Mouse (Mus musculus): ENCODE measurements around the gene Adcy1. TPM values are rescaled to one million over a fixed set of nuclear protein-coding genes. Genes with fewer than 3 reads are reported as not detected.

Gene Adcy1
- polyA plus RNA-seq, 1 experiment from 2014 or later, result 2.2 TPM

- Histone ChIP-seq H3K36me3 (ENCODE audit: control insufficient read depth, insufficient read depth, low read length) (no peaks in the 10 kb centered on the region), H3K27me3 (ENCODE audit: control insufficient read depth, insufficient read depth, low read length) (no peaks in the 10 kb centered on the region), H3K4me1 (ENCODE audit: control insufficient read depth, insufficient read depth, low read length) (0 out of 2 replicates have a peak, but pooled peaks cover under 1% of the 10 kb centered on the region), H3K27ac (ENCODE audit: low read depth, low read length) (no peak overlapping the region), H3K9ac (ENCODE audit: low read length) (no peak overlapping the region), H3K4me2 (no peak overlapping the region), H3K9me3 (ENCODE audit: control insufficient read depth, low read length) (no peaks in the 10 kb centered on the region), H3K4me3 (ENCODE audit: low read depth, low read length) (no peak overlapping the region)
- DNase-seq (ENCODE audit: low spot score, missing footprints), result peak; percentile 73
- ATAC-seq (ENCODE audit: low FRiP score), result no peak
- WGBS, result 78% methylated on average over 4 of the region's 4 CpGs
Observed at GRCm38 (mm10) chr11:7113046-7113445, 49.8 kb downstream of the Adcy1 start.

GRCm38 (mm10) chr11:7113687-7114086, 50.4 kb downstream of the Adcy1 start:
- WGBS, result 51% methylated on average over 6 of the region's 6 CpGs
- Histone ChIP-seq H3K9me3 (ENCODE audit: control insufficient read depth, low read length) (no peaks in the 10 kb centered on the region), H3K27ac (ENCODE audit: low read depth, low read length) (no peak overlapping the region), H3K9ac (ENCODE audit: low read length) (no peak overlapping the region), H3K4me3 (ENCODE audit: low read depth, low read length) (no peak overlapping the region), H3K36me3 (ENCODE audit: control insufficient read depth, insufficient read depth, low read length) (no peaks in the 10 kb centered on the region), H3K4me1 (ENCODE audit: control insufficient read depth, insufficient read depth, low read length) (0 out of 2 replicates have a peak, but pooled peaks cover 4% of the 10 kb centered on the region), H3K27me3 (ENCODE audit: control insufficient read depth, insufficient read depth, low read length) (no peaks in the 10 kb centered on the region), H3K4me2 (no peak overlapping the region)
- ATAC-seq (ENCODE audit: low FRiP score) (no peak), DNase-seq (ENCODE audit: low spot score, missing footprints) (peak; percentile 67)

- Histone ChIP-seq H3K27me3 (ENCODE audit: control insufficient read depth, insufficient read depth, low read length) (no peaks in the 10 kb centered on the region), H3K9ac (ENCODE audit: low read length) (no peak overlapping the region), H3K36me3 (ENCODE audit: control insufficient read depth, insufficient read depth, low read length) (no peaks in the 10 kb centered on the region), H3K4me2 (no peak overlapping the region), H3K9me3 (ENCODE audit: control insufficient read depth, low read length) (no peaks in the 10 kb centered on the region), H3K27ac (ENCODE audit: low read depth, low read length) (no peak overlapping the region), H3K4me1 (ENCODE audit: control insufficient read depth, insufficient read depth, low read length) (0 out of 2 replicates have a peak, but pooled peaks cover 4% of the 10 kb centered on the region), H3K4me3 (ENCODE audit: low read depth, low read length) (no peak overlapping the region)
- no peak for ATAC-seq (ENCODE audit: low FRiP score)
- DNase-seq (ENCODE audit: low spot score, missing footprints), result peak; percentile 59
- WGBS, result 68% methylated on average over 9 of the region's 9 CpGs
Observed at GRCm38 (mm10) chr11:7114312-7114711, 51.0 kb downstream of the Adcy1 start.

- Histone ChIP-seq H3K4me3 (ENCODE audit: low read depth, low read length) (no peak overlapping the region), H3K4me1 (ENCODE audit: control insufficient read depth, insufficient read depth, low read length) (0 out of 2 replicates have a peak, but pooled peaks cover 4% of the 10 kb centered on the region), H3K9ac (ENCODE audit: low read length) (no peak overlapping the region), H3K27ac (ENCODE audit: low read depth, low read length) (no peak overlapping the region), H3K9me3 (ENCODE audit: control insufficient read depth, low read length) (no peaks in the 10 kb centered on the region), H3K4me2 (no peak overlapping the region), H3K27me3 (ENCODE audit: control insufficient read depth, insufficient read depth, low read length) (no peaks in the 10 kb centered on the region), H3K36me3 (ENCODE audit: control insufficient read depth, insufficient read depth, low read length) (no peaks in the 10 kb centered on the region)
- DNase-seq (ENCODE audit: low spot score, missing footprints) (peak; percentile 75), ATAC-seq (ENCODE audit: low FRiP score) (no peak)
- WGBS, result 72% methylated on average over 2 of the region's 2 CpGs
Observed at GRCm38 (mm10) chr11:7116647-7117046, 53.4 kb downstream of the Adcy1 start.

DNA sequence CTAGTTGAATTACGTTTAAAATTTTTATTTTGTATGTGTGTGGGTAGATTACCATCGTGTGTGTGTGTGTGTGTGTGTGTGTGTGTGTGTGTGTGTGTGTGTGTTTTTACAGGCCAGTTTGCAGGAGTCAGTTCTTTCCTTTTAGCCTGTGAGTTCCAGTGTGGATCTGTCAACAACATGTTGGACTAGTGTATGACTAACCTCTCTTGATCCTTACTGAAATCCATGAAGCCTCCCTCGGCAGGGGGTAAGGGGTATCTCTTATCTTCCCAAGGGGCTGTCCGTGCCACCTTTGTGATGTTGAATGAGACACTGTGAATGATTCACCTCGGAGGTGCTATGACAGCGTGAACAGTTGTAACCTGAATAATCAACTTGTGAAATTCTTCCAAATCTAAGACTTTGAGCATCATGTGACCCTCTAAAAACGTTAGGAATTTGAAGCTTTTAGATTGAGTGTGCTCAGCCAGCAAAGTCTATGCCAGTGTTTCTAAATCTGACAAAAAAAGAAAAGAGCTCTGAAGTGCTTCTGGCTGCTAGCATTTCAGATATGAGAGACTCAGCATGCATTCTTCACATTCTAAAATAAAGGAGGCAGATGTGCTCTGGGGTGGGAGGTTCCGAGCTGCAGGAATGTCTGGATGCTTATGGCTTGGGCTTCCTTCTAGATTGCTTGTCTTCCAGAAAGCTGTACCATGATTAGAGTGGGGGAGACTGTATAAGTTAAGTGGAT, 66.2 kb downstream of the Adcy1 start:
- Histone ChIP-seq H3K4me2 (no peak overlapping the region), H3K4me3 (ENCODE audit: low read depth, low read length) (no peak overlapping the region), H3K36me3 (ENCODE audit: control insufficient read depth, insufficient read depth, low read length) (no peaks in the 10 kb centered on the region), H3K27me3 (ENCODE audit: control insufficient read depth, insufficient read depth, low read length) (no peaks in the 10 kb centered on the region), H3K27ac (ENCODE audit: low read depth, low read length) (no peak overlapping the region), H3K4me1 (ENCODE audit: control insufficient read depth, insufficient read depth, low read length) (no peaks in the 10 kb centered on the region), H3K9me3 (ENCODE audit: control insufficient read depth, low read length) (no peaks in the 10 kb centered on the region), H3K9ac (ENCODE audit: low read length) (no peak overlapping the region)
- 77% methylated on average over 8 of the region's 8 CpGs for WGBS
- peak; percentile 73 for DNase-seq (ENCODE audit: low spot score, missing footprints)
- no peak for ATAC-seq (ENCODE audit: low FRiP score)

DNA sequence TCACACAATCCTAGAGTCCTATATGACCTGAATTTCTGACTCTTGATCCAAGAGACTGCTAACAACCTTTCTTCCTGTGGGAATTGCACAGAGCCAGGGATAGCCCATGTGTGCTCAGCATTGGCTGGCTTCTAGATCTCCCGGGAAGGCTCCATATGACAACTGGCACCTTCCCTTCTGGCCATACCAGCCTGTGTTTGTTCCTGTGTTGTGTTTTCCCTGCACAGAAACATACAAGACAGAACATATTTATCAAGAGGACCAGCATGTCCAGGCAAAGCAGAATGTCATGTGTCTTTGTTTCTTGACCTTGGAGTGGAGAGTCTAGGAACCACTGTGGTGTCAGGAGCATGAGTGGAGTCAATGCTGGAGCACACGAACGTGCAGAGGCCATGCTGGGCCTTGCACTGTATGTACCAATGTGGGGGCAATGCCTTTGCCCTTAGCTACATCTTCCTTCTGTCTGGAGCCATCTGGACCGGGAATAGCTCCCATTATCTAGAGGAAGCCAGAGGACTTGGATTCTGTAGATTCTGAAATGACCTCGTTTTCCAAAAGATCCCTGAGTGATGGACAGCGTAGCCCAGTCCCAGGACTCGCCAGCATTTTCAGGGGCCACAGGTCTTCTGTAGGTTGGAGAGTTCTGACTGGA, 69.6 kb downstream of the Adcy1 start:
- ATAC-seq (ENCODE audit: low FRiP score) (no peak), DNase-seq (ENCODE audit: low spot score, missing footprints) (no peak)
- Histone ChIP-seq H3K4me3 (ENCODE audit: low read depth, low read length) (no peak overlapping the region), H3K9ac (ENCODE audit: low read length) (no peak overlapping the region), H3K4me1 (ENCODE audit: control insufficient read depth, insufficient read depth, low read length) (no peaks in the 10 kb centered on the region), H3K36me3 (ENCODE audit: control insufficient read depth, insufficient read depth, low read length) (no peaks in the 10 kb centered on the region), H3K4me2 (no peak overlapping the region), H3K27me3 (ENCODE audit: control insufficient read depth, insufficient read depth, low read length) (no peaks in the 10 kb centered on the region), H3K9me3 (ENCODE audit: control insufficient read depth, low read length) (no peaks in the 10 kb centered on the region), H3K27ac (ENCODE audit: low read depth, low read length) (no peak overlapping the region)
- WGBS, result 95% methylated on average over 7 of the region's 7 CpGs

- DNase-seq (ENCODE audit: low spot score, missing footprints) (no peak), ATAC-seq (ENCODE audit: low FRiP score) (no peak)
- Histone ChIP-seq H3K36me3 (ENCODE audit: control insufficient read depth, insufficient read depth, low read length) (no peaks in the 10 kb centered on the region), H3K27me3 (ENCODE audit: control insufficient read depth, insufficient read depth, low read length) (no peaks in the 10 kb centered on the region), H3K27ac (ENCODE audit: low read depth, low read length) (no peak overlapping the region), H3K4me2 (no peak overlapping the region), H3K4me3 (ENCODE audit: low read depth, low read length) (no peak overlapping the region), H3K4me1 (ENCODE audit: control insufficient read depth, insufficient read depth, low read length) (no peaks in the 10 kb centered on the region), H3K9ac (ENCODE audit: low read length) (no peak overlapping the region), H3K9me3 (ENCODE audit: control insufficient read depth, low read length) (no peaks in the 10 kb centered on the region)
- 88% methylated on average over 5 of the region's 5 CpGs for WGBS
Observed at GRCm38 (mm10) chr11:7133736-7134135, 70.4 kb downstream of the Adcy1 start.

GRCm38 (mm10) chr11:7134319-7134718, 71.0 kb downstream of the Adcy1 start:
- Histone ChIP-seq H3K9ac (ENCODE audit: low read length) (no peak overlapping the region), H3K27me3 (ENCODE audit: control insufficient read depth, insufficient read depth, low read length) (no peaks in the 10 kb centered on the region), H3K4me3 (ENCODE audit: low read depth, low read length) (no peak overlapping the region), H3K4me1 (ENCODE audit: control insufficient read depth, insufficient read depth, low read length) (no peaks in the 10 kb centered on the region), H3K9me3 (ENCODE audit: control insufficient read depth, low read length) (no peaks in the 10 kb centered on the region), H3K36me3 (ENCODE audit: control insufficient read depth, insufficient read depth, low read length) (no peaks in the 10 kb centered on the region), H3K27ac (ENCODE audit: low read depth, low read length) (no peak overlapping the region), H3K4me2 (no peak overlapping the region)
- WGBS, result 83% methylated on average over 5 of the region's 5 CpGs
- DNase-seq (ENCODE audit: low spot score, missing footprints) (no peak), ATAC-seq (ENCODE audit: low FRiP score) (no peak)

GRCm38 (mm10) chr11:7135301-7135700, 72.0 kb downstream of the Adcy1 start:
- H3K36me3 ChIP-seq (ENCODE audit: control insufficient read depth, insufficient read depth, low read length), result no peaks in the 10 kb centered on the region
- no peak for DNase-seq (ENCODE audit: low spot score, missing footprints)
- H3K27ac ChIP-seq (ENCODE audit: low read depth, low read length), result no peak overlapping the region
- H3K27me3 ChIP-seq (ENCODE audit: control insufficient read depth, insufficient read depth, low read length), result no peaks in the 10 kb centered on the region
- H3K4me2 ChIP-seq, result no peak overlapping the region
- no peaks in the 10 kb centered on the region for H3K9me3 ChIP-seq (ENCODE audit: control insufficient read depth, low read length)
- no peaks in the 10 kb centered on the region for H3K4me1 ChIP-seq (ENCODE audit: control insufficient read depth, insufficient read depth, low read length)
- no peak for ATAC-seq (ENCODE audit: low FRiP score)
- H3K9ac ChIP-seq (ENCODE audit: low read length), result no peak overlapping the region
- WGBS, result 71% methylated on average over 6 of the region's 6 CpGs
- no peak overlapping the region for H3K4me3 ChIP-seq (ENCODE audit: low read depth, low read length)
